Mouse (Mus musculus) midbrain, embryonic 15.5 days (tissue): ENCODE data around the gene Card6. TPM values are rescaled to one million over a fixed set of nuclear protein-coding genes. Genes with fewer than 3 reads are reported as not detected.

Experiments
- polyA plus RNA-seq: library from polyadenylated mRNA; unstranded; fragments of >200 nt; fragmentation: Nextera tagmentation; extraction: Ambion mirVana; gene quantifications from 2 replicates; pipeline ENCODE4 v1.2.1, GENCODE M21; 2015

The Card6 gene
- polyA plus RNA-seq, 1 experiment from 2014 or later = 0.39 TPM

Other genes starting within 250 kb of the Card6 start
- gene Mroh2b, start 209.8 kb downstream of the Card6 start, polyA plus RNA-seq = not detected in 2 replicates
- 0.06 and 0.12 TPM in 2 replicates for gene C7, start 44.8 kb downstream of the Card6 start, polyA plus RNA-seq
- gene Rpl37, start 8.1 kb upstream of the Card6 start, polyA plus RNA-seq = 261 and 286 TPM in 2 replicates
- 13.3 and 14.8 TPM in 2 replicates for gene Prkaa1, start 35.3 kb upstream of the Card6 start, polyA plus RNA-seq
- gene Ttc33, start 77.0 kb upstream of the Card6 start, polyA plus RNA-seq = 56.1 and 56.4 TPM in 2 replicates
- 1.3 and 1.6 TPM in 2 replicates for gene Ptger4, start 135.6 kb upstream of the Card6 start, polyA plus RNA-seq